Mouse (Mus musculus): ENCODE data around the gene Lpar3.
"Not testable (repeated sequence)": the region's sequence is repeated elsewhere in the genome, so short reads cannot be mapped to it uniquely, and the experiment has no call there.

Lpar3 gene

DNA sequence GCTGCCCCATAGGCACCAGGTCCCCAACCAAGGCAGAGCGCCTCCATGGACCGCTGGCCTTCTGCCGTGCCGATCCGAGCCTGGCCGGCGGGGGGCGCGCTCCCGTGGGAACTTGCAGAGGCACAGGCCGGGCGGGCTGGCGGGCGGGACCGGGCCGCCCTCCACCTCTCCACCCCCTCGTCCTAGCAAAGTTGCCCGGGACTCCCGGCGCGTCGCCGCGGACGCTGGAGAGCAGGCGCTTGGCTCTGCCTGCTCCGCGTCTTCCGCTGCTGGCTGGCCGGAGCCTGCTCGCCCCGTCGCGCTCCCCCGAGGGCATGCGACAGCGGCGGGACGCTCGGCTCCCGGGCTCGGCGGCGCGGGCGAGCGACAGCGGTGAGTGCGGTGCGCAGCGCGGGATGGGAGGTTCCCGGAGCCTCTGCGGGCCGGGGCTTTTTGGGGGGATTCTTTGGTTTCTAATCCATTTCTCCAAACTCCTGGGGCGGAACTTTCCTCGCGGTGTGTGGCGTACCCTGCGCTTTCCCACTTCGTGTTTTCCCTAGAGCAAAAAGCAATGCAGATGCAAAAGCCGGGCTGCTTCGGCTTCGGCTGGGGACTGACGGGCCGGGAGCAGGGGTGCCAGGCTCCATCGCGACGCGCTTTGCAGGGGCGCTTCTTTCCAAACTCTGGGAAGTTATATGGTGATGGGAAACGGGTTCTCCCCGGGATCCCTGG lies at the start of gene Lpar3:
Lpar3 (plus strand) TSS at position 188 of the 711 bp plus-strand sequence.
- DNase-seq: peak; percentile 18 to 33

DNA sequence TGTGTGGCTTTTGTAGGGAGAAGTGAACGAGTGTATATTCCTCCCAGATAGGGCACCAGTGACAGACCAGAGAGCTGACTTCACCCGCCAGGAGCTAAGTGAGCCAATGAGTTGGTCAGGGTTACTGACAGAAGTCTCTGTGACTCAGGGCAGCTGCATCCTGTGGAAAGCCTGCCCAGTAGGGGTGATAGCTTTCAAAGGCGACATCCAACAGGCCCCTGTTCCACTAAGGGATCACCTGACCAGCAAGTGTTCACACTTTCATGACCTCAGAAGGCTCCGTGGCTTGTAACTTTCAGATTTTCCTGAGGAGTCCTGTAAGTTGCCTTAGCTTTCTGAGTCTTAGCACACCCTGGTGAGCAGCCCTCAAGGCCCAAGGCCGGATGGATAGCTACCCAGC lies 47.7 kb upstream of the Lpar3 start:
- DNase-seq: no peak

DNA sequence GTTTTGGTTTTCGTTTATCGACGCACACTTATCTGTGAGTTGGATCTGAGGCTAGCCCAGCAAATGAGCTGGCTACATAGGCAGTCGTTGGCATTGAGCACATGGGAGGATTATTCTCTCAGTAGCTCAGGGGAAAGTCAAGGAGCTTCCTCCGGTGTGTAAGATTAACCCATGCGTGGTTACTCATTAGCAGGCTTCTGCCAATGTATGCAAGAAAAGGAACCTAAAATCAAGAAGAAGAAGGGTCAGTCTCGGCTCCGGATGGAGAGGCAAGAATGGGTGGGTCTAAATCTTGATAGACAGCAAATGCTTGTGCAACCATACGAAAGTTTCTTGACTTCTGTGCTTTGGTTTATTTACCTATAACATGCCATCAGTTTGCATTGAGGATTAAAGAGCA lies 46.5 kb upstream of the Lpar3 start:
- DNase-seq: no peak

DNA sequence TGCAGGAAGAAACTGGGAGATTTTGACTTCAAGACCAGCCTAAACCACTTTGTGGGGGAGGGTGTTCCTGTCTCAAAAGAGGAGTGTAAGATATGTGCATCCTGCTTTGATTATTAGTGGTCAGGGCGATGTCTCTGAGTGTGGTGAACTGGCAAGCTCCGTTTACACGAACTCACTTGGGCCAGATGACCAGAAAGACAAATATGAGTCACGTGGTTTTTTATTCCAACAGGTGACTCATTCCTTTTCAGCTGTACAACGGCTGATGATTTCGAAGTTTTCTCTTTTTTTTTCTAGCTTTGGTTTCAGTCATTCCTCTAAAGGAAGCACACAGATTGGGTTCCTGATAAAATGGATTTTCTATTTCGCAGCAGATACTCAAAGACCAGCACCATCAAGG lies 43.5 kb upstream of the Lpar3 start:
- no peak for DNase-seq

DNA sequence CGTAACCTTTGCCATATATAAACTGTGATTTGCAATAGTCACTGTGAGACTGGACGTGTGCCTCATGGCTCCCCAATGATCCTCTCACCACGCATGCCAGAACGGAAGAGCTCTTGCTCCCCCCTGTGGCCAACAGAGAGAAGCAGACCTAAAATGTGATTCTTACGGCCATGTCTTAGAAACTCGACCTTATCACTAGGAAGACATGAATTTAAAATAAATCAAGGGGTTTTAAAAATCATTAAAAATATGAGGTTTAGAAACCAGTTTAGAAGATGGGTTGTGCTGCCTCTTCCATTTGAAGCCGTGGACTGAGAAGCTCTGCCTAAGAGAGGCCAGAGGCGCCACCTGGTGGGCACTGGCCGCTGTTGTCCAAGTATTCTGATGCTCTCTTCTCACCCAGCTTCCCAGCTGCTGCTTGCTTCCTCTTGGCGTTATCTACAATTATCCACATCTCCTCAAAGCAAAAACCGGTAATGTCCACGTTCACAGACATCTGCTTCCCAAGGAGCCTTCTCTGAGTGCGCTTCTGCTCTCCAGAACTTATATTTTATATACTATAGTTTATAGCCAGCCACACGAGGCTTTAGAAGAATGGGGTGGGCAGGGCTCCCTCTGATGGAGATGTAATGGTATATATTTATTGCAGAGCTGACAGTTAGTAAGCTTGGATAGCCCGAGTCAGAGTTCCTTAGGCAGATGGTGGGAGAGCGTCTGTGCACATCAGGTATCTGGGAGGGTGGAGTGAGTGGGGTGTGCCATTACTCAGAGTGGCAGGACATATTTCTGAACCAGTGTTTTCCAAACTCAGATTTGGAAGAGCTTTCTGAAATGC lies 42.8 kb upstream of the Lpar3 start:
- peak; percentile 56 to 82 for DNase-seq

DNA sequence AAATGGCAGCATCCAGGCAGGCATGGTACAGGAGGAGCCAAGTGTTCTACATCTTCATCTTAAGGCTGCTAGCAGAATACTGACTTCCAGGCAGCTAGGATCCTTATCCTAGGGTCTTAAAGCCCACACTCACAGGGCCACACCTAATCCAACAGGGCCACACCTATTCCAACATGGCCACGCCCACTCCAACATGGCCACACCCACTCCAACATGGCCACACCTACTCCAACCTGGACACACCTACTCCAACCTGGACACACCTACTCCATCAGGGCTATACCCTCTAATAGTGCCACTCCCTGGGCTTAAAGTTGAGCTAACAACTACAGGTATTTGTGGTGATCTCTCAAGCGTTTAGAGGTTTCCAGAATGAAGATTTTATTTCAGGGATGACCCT lies 40.4 kb upstream of the Lpar3 start:
- no peak for DNase-seq

DNA sequence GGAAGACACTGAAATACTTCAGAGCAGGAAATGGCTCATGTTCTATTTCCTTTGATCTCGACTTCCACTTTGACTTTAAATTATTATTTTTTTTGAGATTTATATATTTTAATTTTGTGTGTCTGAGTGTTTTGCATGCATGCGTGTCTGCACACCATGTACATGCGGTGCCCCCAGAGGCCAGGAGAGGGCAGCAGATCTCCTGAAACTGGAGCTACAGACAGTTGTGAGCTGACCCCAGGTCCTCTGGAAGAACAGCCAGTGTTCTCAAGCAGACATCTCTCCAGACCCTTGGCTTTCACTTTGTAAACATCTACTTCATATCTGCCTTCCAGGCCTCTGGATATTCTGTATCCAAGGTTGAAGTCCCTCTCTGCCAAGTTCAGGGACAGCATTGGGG lies 39.8 kb upstream of the Lpar3 start:
- DNase-seq: peak; percentile 35 to 67

DNA sequence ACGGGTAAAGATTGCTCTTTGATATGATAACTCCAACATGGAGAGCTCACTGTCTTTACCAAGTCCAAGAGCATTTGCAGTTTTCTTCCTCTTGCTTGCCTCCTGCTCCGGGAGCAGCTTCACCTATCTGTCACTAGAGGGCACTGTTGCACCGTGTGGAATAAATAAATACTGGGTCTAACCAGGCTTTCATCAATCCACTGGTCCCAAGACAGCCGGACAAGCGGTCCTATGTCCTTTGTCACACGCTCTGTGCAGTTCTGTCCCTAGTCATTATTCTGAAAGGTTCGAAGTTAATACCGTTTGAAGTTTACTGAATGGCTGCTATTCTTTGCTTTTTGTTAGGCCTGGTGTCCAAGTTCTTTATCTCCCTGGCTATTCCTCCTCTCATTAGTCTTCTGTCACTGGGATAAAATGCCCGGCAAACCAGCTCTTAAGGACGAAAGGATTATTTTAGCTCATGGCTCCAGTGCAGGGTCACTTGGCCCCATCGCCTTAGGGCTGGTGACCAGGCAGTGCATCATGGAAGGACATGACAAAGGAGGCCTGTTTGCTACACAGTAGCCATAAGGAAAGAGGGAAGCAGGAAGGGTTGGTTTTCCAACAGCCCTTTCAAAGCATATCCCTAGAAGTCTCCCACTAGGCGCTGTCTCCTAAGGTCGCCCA lies 35.6 kb upstream of the Lpar3 start:
- DNase-seq: peak in 1 of 2 experiments; percentile 42

DNA sequence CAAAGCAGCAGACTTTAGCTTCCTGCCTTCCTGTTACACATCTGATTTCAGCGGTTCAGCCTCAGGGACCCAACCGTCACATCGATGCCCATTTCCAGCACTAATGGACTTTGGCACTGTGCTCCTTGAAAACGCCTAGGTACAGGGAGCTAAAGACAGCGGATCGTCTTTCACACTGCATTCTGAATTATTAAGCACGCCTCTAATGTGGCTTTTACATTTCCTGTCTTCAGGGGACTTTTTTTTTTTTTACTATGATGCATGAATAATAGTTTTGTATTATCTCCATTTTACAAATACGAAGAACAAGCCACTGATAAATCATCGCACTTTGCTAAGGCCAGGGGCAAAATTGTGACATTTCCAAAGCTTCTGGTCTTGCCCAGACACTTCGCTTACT lies 34.7 kb upstream of the Lpar3 start:
- no peak for DNase-seq

DNA sequence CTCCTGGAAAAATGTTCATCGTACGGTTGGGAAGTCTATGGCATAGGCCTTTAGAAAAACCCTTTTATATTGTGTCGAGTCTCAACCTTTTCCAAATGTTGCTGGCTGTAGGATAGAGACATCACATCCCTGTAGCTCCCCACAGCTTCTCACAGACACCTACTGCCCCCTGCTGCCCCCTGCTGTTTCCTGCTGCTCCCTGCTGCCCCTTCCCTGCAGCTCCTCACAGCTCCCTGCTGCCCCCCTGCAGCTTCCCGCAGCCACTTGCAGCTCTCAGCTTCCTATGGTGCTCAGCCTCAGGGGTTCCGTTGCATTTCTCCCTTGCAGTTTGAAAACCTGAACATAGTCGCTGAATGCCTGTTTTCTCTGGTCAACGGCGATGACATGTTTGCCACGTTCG lies 30.8 kb upstream of the Lpar3 start:
- DNase-seq: no peak

DNA sequence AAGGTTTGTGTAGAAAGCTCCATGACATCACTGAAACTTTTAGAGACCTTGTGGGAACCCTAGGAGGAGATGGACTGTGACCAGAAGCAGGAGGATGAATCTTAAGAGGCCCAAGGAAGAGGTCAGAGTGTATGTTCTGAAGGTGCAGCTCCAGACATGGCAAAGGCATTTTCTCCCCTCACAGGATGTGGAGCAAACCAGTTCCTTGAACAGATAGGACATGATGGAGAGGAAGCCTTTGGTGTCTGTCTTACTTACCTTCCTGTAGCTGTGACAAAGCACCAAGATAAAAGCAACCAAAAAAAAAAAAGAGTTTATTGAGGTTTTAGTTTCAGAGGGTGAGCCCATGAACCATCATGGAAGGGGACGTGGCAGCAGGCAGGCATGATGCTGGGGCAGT lies 28.3 kb upstream of the Lpar3 start:
- DNase-seq: no peak

DNA sequence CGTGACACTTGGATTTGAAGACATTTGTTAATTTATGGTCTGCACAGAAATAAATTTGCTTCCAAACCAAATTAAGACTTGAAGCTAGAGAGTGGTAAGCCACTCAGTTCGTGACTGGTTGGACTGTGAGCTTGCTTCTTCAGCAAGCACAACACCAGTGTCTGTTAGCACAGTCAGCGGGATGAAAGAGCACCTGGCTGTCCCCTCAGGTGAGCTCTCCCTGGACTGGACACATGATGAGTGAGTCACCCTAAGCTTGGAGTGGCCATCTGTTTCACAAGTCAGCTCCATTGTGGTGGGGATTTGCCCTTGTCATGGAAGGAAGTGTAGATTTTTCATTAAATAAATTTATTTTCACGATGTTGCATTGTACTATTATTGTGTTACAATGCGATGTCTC lies 25.6 kb upstream of the Lpar3 start:
- no peak for DNase-seq

DNA sequence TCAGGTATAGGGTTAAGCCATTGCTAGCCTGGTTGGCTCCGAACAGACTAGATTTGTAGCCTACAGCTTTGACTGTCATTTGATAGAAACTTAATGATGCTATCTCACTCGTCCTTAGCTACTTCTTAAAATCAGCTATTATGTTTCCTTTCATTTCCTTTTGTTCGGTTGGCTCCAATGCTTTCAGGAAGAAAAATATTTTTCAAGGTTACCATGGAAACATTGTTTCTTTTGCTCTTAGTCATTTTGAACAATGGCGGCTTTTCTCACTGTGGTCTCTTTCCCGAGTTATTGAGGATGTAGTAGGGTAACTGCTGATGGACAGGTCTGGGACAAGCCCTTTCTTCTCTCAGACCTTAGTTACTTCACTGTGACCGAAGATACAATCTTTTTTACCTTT lies 24.5 kb upstream of the Lpar3 start:
- DNase-seq: no peak

DNA sequence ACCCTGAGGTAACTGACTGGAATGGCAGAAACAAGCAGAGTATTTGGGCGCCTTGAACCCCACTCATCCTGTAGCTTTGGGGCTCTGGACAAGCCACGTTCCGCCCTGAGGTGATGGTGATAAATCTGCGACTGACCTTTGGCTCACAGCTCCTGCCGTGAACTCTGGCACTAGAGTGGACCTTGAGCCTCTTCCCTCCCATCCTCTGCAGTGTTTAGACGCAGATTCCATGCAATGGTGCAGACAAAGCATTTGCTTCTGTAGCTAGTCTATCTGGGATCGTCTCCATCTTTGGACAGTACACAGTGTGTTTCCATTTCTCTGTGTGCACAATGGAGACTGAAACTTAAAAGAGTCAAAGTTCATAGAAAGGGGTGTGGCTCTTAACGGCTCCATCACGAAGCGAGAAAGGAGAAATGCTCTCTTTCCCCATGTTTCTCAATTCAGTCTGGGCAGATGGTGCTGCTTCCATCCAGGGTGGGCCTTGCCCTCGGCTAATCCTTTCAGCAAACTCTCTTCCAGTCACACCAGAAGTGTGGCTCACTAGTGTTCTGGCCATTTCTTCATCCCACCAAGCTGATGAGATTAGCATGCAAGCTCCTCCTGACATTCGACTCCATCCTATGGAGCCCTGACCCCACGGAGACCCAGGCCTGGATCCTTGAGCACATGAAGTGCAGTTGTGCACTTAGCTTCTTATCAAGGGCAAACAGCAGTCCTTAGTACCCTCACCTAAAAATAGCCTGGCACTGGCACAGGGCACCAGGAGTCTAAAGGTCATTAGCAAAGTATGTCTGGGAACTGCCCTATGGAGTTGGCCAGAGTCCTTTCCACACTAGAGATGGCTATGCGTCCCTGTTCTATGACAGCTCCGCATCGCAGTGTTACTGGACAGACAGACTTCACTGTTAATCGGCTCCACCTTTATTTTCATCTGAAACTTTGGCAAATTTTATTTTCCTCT lies 23.7 kb upstream of the Lpar3 start:
- DNase-seq: no peak

DNA sequence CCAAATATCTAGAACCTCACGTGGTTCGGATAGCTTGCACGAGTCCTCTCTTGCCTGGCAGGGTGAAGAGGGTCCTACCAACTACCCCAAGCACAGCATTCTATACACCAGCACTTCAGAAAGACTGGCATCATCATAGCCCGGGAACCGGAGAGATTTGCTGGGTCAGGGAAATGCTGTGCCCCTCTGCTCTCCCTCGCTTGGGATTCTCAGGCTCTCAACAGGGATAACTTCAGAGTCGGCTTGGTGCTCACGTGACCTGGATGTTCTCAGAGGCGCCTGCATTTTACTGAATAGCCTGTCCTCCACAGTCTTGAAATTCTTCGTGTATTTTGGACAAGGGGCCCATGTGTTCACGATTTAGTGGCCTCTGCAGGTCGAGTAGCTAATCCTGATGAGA lies 23.0 kb upstream of the Lpar3 start:
- no peak for DNase-seq

DNA sequence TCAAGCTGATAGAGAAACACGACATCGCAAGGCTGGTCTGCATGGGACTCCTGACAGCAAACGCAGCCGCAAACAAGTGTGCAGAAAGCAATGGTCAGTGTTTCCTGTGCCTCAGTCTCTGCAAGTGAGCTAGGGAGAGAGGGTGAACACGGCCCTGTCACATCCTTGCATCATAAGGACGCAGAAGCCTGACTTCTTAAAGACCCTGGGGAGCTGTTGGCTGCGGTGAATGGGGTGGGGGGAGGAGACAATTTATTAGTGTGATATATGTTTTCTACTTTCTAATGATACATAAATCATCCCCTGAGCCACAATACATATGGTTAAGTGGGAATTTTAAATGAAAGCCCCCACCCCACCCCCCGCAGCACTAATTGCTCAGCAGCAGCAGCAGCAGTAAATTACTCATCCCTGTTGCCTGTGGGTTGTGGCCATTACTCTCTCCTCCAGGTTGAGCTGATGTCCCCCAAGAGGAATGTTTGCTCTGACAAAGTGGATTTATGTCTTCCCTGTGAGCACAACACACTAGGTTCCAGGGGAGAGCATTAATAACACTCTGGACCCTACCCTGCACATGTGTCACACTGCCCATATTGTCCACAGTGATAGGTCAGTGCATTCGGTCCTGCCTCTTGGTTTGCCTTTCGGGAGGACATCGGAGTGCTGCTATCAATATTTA lies 21.8 kb upstream of the Lpar3 start:
- no peak for DNase-seq

DNA sequence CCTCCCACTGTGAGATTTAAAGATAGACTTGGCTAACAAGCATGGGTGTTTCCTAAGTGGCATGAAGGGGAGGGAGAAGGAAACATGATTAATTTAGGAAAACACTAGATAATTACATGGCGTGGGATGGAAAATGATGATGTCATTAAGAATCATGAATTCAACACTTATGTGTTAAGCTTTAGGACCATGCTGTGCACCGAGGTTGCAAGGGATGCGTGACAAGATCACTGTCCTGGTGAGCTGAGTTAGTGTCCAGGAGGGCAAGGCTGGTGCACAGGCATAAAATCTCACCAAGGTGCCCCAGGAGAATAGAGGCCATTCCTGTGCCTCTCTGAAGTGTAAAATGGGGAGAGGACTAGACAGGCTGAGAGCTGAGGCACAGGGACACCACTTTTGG lies 21.3 kb upstream of the Lpar3 start:
- DNase-seq: no peak

DNA sequence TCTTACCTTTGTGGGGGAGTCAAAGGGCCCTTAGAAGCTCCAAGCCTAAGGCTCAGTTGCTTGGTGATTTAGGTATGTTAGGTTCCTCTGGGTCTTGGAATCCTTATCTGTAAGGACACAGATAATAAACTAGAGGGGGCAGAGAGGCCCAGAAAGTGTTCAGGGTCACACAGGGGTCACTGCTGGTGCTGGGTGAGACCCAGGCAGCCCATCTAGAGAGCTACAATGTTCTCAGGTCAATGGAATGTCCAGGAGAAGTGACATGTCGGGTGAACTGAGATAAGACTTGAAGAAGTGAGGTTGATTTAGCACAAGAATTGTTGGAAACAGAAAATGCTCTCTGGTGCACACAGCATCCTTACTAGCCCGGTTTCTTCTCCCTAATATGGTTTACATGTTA lies 16.4 kb upstream of the Lpar3 start:
- no peak for DNase-seq

DNA sequence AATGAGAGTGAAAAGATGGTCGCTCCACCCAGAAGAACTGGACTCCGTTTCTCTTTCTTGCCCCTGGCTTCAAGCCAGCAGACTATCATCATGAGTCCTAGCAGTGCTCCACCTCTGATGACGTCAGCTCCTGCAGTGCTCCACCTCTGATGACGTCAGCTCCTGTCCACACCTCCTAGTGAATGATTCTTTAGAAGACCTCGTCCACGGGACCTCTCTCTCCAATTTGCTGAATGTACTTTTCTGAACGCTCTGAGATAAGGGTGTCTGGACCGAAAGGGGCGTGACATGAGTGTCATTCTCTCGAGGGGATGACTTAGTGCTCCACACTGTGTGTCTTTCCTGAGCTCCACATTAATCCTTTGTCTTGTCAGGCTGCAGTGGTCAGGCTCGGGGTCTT lies 15.5 kb upstream of the Lpar3 start:
- no peak for DNase-seq

DNA sequence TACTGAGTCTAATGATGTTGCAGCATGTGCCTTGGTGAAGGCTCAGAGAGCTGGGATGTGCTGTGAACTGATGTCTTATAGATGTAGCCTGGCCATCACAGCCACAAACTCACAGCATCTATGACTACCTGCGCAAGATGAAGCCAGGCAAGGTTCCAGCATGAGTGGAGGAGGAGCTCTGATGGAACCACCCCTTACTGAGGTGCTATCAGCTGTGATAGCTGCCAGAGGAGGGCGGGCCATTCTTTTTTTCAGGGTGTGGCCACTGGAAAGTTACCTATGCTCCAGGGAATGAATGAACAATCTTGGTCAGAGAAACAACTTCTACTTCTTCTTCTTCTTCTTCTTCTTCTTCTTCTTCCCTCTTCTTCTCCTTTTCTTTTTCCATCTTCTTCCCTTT lies 14.1 kb upstream of the Lpar3 start:
- DNase-seq: no peak

DNA sequence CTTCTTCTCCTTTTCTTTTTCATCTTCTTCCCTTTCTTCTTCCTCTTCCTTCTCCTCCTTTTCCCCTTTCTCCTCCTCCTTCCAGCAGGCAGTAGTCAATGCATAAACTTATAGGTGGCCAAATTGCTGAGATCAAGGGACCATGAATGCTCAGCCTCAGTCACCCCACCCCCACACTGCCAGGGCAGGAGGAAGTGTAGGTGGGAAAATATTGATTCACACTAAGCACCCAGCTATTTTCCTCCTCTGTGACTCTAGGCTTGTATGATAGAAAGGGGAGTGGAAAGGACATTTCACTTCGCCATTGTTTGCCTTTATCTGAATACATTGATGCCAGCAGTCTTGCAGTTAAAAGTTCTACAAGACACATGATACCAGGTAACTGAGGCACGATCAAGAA lies 13.3 kb upstream of the Lpar3 start:
- no peak for DNase-seq

DNA sequence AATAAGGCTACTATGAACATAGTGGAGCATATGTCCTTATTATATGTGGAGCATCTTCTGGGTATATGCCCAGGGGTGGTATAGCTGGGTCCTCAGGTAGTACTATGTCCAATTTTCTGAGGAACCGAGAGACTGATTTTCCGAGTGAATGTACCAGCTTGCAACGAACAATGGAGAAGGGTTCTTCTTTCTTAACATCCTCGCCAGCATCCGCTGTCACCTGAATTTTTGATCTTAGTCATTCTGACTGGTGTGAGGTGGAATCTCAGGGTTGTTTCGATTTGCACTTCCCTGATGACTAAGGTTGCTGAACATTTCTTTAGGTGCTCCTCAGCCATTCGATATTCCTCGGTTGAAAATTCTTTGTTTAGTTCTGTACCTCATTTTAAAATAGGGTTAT lies 11.0 kb upstream of the Lpar3 start:
- DNase-seq: not testable (repeated sequence)
